Mouse (Mus musculus) left cerebral cortex, adult 2 months (tissue): ENCODE measurements around the gene Mapk8ip1. TPM values are rescaled to one million over a fixed set of nuclear protein-coding genes. Genes with fewer than 3 reads are reported as not detected.

Experiments
- DNase-seq, 2 experiments: peaks; one replicate each; pipeline ENCODE4 v3.0.0; 2021 to 2022; ENCODE audit warnings: low spot score in 2 of 2, mixed read lengths in 1 of 2; ENCODE audit errors: extremely low spot score in 1 of 2
- H3K27ac ChIP-seq: fragments of 200-600 bp; 2 replicates; pipeline ENCODE4 v1.8.1; 2022
- H3K4me3 ChIP-seq: fragments of 200-600 bp; 2 replicates; pipeline ENCODE4 v1.8.1; 2022
- CTCF ChIP-seq: fragments of 200-600 bp; IDR thresholded peaks from 2 replicates; pipeline ENCODE4 v1.8.1; 2022; ENCODE audit warnings: antibody characterized with exemption, mild to moderate bottlenecking, moderate library complexity
- intact Hi-C: fragments of 180-260 bp; cut with DNase I; formaldehyde crosslinking; loops from one replicate; pipeline ENCODE4 v1.15.1; 2025
- long read RNA-seq, 2 experiments: library from polyadenylated mRNA; stranded (forward); transcript quantifications; one replicate each; pipeline ENCODE4 v2.0.0; 2021; ENCODE audit warnings: borderline mapping rate in 2 of 2
- total RNA-seq, 2 experiments: library from RNA; stranded (reverse); gene quantifications; 2 replicates each; pipeline ENCODE4 v1.2.3; 2021

The Mapk8ip1 gene
- total RNA-seq, result 100 to 1,000 TPM; 340 to 364 TPM
- long read RNA-seq, experiment 1, transcript Mapk8ip1-201 (12 exons, 2,930 nt), result major isoform, 142 of 359 reads
- long read RNA-seq, experiment 1, transcript Mapk8ip1-202 (12 exons, 3,274 nt), result minor isoform, 25 of 359 reads
- long read RNA-seq, experiment 1, partial matches to known transcripts, result 161 of 359 reads
- long read RNA-seq, experiment 1, other reads (novel, unspliced or antisense), result 31 of 359 reads
- long read RNA-seq, experiment 2, transcript Mapk8ip1-202 (12 exons, 3,274 nt), result minor isoform, 21 of 375 reads
- long read RNA-seq, experiment 2, transcript Mapk8ip1-201 (12 exons, 2,930 nt), result major isoform, 157 of 375 reads
- long read RNA-seq, experiment 2, partial matches to known transcripts, result 165 of 375 reads
- long read RNA-seq, experiment 2, other reads (novel, unspliced or antisense), result 32 of 375 reads

DNA sequence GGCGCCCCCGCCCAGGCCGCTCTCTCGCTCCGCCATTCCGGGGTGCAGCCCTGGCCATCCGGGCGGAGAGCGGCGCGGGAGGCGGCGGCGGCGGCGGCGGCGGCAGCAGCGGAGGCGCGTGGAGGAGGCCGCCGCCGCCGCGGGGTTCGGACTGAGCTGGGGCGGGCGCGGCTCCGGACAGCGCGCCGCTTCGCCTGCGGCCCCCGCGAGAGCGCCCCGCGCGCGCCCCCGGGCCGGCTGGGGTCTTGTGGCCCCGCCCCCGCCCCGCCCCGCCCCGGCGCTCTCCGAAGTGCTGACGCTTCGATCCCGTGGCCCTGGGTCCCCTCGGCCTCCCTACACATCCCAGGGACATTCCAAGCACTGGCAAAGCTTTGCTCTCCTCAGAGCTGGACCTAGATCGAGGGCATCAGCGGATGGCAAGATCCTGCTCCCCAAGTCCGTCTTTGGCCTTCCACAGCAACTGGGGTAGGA lies at the start of gene Mapk8ip1:
Gene Mapk8ip1 (minus strand): TSS at position 173 of the 471 bp plus-strand sequence.
- DNase-seq, result no peak
- TF ChIP-seq CTCF, result no peak
- Histone ChIP-seq H3K27ac (peak within 1 kb of the TSS; percentile 98), H3K4me3 (peak within 1 kb of the TSS; percentile 77)
- intact Hi-C loops, result no loop called here

DNA sequence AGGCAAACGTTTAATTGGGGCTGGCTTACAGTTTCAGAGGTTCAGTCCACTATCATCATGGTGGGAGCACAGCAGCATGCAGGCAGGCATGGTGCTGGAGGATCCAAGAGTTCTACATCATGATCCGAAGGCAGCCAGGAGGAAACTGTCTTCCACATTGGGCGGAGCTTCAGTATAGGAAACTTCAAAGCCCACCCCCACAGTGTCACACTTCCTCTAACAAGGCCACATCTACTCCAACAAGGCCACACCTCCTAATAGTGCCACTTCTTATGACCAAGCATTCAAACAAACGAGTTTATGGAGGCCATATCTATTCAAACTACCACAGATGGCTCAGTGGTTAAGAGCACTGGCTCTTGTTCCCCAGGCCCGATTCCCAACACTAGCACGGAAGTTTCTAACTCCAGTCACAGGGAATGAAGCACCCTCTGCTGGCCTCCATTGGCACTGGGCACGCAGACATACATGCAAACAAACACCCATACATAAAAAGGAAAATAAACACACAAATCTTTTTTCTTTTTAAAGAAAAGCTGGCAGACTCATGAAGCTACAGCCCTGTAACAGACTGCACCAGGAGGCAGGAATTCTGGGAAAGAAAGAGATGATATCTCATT lies 46.2 kb upstream of the Mapk8ip1 start:
- Histone ChIP-seq H3K4me3 (no peak overlapping the region), H3K27ac (no peak overlapping the region)
- TF ChIP-seq CTCF, result peak; percentile 40
- DNase-seq, result no peak
- intact Hi-C loops, result no loop called here

DNA sequence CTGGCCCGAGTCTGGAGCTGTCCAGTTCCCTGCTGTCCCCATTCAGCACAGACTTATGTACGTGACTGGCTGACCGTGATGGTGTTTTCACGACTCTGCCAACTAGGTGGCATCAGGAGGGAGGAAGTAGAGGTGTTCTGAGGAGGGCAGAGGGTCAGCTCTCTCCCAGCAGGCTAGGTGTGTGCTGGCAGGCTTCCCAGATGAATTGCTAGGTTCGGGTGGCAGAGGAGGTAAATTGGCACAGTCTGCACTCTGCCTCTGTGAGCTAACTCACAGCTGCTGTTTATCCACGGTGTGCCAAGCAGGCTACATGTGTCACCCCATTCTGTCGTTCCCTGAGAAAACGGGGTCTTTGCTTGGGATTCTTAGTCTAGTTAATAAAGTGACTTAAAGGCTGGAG lies 45.6 kb upstream of the Mapk8ip1 start:
- H3K4me3 ChIP-seq, result no peak overlapping the region
- no peak for DNase-seq
- no peak for TF ChIP-seq CTCF
- no peak overlapping the region for H3K27ac ChIP-seq
- intact Hi-C loops, result no loop called here

DNA sequence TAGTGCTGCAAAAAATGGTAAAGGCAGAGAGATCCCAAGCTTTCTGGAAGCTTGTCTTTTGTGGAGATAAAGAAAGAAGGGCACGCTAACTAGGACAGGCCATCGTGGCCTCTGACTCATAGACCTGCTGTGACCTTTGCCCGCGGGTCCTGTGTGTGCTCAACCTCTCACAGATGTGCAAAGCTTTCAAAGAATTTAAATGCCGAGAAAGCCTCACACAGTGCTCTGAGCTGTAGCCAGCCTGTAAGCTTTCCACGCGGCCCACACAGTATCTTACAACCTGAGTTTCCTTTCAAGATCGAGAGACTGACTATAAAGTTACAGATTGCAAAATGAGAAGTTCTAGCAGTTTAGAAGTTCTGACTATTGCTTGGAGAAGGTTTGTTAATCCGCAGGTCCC lies 44.8 kb upstream of the Mapk8ip1 start:
- no peak for DNase-seq
- Histone ChIP-seq H3K27ac (no peak overlapping the region), H3K4me3 (no peak overlapping the region)
- intact Hi-C loops, result no loop called here
- TF ChIP-seq CTCF, result no peak

DNA sequence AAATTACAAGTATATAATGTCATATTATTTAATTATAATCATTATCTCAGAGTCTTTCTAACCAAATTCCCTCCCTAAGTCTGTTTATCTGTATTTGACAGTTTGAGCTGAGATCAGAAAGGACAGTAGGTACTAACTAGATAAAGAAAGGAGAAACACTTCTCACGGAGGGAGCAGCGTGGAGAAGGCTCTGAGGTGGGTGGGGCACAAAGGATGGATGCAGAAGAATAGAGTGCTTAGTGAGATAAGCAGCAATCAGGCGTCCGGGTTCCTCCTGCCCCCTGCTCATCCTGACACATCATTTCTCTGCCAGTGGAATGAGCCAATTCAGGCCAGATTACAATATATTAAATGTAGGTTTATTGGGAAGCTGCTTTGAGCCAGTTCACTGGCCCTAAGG lies 43.3 kb upstream of the Mapk8ip1 start:
- intact Hi-C loops, result no loop called here
- TF ChIP-seq CTCF, result no peak
- H3K27ac ChIP-seq, result no peak overlapping the region
- no peak overlapping the region for H3K4me3 ChIP-seq
- no peak for DNase-seq

DNA sequence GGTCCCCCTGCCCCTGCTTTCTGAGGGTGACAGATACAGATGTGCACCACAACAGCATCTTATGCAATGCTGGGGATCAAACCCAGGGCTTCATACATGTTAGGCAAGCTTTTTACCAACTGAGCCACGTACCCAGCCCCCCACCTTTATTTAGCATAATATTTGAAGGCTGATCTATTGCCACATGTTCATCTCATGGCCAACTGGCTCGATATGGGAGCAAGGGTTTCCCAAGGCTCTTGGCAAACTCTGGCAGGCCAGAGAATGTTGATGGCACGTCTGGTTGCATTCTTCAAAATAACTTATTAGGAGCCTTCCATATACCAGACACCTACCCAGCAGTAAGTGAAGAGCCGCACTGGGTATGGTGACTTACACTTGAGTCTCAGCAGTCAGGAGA lies 42.2 kb upstream of the Mapk8ip1 start:
- H3K4me3 ChIP-seq, result no peak overlapping the region
- intact Hi-C loops, result no loop called here
- peak overlapping the region; percentile 40; the same call in 1 of the 2 replicates for H3K27ac ChIP-seq
- no peak for DNase-seq
- no peak for TF ChIP-seq CTCF

DNA sequence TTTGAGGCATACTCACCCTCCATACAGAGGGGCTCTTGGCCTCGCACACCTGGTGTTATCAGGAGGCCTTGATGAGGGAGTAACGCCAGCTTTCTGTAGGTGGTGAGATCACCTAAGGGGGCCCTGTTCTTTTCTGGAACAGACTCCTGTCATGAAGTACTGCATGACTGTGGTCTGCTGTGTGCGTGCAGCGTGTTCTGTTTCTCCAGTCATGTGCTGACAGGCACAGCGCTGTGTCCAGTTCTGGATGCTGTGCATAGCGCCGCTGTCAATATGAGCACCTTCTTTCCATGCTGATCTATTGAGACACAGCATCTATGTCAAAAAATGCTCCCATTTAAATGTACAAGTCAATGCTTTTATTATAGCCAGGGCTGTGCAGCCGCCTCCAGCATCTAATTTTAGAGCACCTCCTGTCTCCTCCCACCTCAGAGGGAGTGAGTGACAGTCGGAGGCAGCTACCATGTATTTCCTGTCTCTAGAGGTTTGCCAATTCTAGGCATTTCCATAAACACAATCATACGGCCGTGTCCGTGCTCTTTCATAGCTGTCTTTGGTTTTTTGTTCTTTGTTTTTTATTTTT lies 41.4 kb upstream of the Mapk8ip1 start:
- H3K27ac ChIP-seq, result peak overlapping the region; percentile 89
- no peak overlapping the region for H3K4me3 ChIP-seq
- intact Hi-C loops, result no loop called here
- DNase-seq, result peak in 1 of 2 experiments; percentile 45
- no peak for TF ChIP-seq CTCF

DNA sequence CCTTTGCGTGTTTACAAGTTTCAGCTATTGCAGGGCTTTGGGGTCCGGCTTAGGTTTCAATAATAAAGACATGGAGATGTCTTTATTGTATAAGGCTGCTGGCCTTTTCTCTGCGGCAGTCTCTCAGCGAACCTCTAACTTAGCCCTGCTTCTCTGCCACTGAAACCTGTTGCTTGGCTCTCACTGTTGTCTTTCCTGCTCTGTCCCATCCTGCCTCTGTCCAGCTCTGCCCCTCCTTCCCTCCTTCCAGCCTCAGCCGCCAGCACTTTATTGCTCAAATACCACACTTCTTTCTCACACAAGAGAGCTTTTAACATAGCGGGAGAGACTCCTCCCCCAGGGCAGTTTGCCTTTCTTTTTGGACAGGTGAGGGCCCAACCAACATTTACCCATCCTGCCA lies 39.4 kb upstream of the Mapk8ip1 start:
- intact Hi-C loops, result no loop called here
- TF ChIP-seq CTCF, result no peak
- no peak overlapping the region for H3K4me3 ChIP-seq
- no peak overlapping the region for H3K27ac ChIP-seq
- no peak for DNase-seq

DNA sequence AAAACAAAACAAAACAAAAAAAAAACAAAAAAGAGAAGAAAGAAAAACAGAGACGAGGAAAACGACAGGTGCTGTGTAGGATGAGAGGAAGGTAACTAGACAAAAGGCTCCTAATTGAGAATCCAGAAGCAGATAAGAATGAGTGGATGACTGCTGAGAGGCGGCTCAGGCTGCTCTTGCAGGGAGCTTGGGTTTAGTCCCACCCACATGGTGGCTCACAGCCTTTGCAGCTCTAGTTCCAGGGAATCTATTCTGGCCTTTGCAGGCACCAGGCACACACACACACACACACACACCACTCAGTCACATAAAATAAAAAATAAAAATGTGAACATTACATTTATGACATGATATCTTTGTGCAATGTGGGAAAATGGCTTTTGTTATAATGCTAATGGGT lies 37.5 kb upstream of the Mapk8ip1 start:
- peak overlapping the region; percentile 73 for H3K27ac ChIP-seq
- no peak for DNase-seq
- intact Hi-C loops, result loop anchor here (2.0 to 5.0 kb wide), 2 partner anchors 141 to 452 kb away; no protein-coding TSS in a partner anchor
- no peak for TF ChIP-seq CTCF
- H3K4me3 ChIP-seq, result no peak overlapping the region

DNA sequence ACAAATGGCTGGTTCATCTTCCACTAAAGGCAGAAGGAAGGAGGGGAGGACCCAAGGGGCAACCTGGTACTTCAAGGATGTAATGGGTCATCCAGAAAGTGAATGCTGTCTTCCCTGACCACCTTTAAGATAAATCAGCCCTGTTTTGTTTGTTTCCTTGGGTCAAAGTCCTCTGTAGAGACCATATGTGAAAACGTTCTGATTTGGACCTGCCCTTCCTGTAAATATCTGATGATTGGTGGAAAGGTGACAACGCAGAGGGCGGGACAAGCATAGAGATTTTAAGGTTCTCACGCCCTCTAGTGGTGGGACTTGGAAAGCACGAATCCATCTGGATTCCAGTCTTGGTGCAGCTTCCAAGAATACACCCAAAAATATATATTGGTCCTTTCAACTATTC lies 36.8 kb upstream of the Mapk8ip1 start:
- peak; percentile 75 to 77 for DNase-seq
- TF ChIP-seq CTCF, result peak; percentile 93
- intact Hi-C loops, result loop anchor here (2.0 to 5.0 kb wide), 2 partner anchors 141 to 451 kb away; no protein-coding TSS in a partner anchor
- no peak overlapping the region for H3K4me3 ChIP-seq
- H3K27ac ChIP-seq, result peak overlapping the region; percentile 37; the same call in 1 of the 2 replicates

DNA sequence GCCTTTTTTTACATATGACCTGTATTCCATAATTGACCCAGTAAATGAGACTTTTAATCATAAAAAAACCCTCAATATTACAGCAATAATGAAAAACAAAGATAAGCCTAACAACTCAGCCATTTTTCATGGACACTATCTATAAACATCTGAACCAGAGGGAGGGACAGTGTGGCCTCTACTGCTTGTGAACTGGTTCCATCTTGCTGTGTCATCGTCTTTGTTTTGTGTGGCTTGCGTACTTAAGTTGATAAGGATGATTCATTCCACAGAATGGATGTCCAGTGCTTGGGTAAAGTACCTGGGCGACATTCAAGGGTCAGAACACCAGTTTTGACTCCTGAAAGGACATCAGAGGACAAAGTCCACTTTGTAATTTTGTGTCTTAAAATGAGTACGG lies 36.3 kb upstream of the Mapk8ip1 start:
- Histone ChIP-seq H3K27ac (0 out of 2 replicates have a peak overlapping the region, but pooled peaks have one; percentile 37), H3K4me3 (no peak overlapping the region)
- no peak for TF ChIP-seq CTCF
- DNase-seq, result no peak
- intact Hi-C loops, result loop anchor here (5.0 kb wide), 1 partner anchor 140 kb away; no protein-coding TSS in a partner anchor

DNA sequence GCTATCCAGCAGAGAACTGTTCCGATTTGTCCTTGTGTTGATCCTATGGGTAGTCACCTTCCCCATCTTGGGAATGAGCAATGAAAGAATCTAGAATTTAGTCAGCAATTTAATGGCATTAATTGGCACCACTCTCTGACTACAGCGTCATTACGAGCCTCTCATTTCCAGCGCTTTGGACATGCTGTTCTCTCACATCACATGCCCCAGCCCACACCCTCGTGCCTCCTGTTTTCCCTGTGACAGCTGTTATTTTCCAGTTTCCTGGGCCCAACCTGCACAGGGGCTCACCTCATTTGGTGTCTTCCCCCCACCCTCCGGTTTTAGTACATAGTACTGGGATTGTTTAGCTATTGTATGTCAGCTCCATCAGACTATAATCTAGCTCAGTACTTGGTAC lies 34.0 kb upstream of the Mapk8ip1 start:
- H3K27ac ChIP-seq, result peak overlapping the region; percentile 96
- intact Hi-C loops, result loop anchor here (5.0 kb wide), 1 partner anchor 138 kb away; no protein-coding TSS in a partner anchor
- TF ChIP-seq CTCF, result no peak
- peak overlapping the region; percentile 97; the same call in 1 of the 2 replicates for H3K4me3 ChIP-seq
- no peak for DNase-seq
